Mouse (Mus musculus): ENCODE measurements around the gene Kif16b. TPM values are rescaled to one million over a fixed set of nuclear protein-coding genes. Genes with fewer than 3 reads are reported as not detected.

The Kif16b gene
- total RNA-seq, 2 experiments from 2014 or later = 29.4 to 36.8 TPM

DNA sequence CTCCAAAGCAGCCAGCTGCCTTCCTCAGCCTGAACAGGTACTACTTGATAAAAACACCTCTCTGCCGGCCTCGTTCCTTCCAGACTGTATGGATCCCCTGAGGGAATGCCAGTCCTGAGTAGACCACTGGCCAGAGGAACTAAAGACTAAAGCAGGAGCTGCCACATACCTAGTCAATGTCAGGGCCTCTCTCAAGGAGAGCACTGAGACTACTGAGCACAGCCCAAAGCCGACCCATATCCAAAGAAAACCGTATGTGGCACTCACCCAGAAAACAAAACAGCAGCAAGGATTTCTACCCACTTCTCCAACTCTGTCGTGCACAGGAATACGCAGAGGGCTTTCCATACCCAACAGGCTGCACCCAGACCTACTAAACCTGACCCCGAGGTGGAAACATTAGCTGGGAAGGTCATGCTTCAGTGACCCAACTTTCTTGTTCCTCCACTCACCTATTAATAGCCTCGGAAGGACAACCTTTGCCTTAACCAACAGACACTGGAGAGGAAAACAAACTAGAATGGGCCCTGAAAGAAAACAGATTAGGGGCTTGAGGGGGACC lies 22.0 kb downstream of the Kif16b start:
- no peak for DNase-seq
- intact Hi-C loops (cut with DNase I) = no loop called here

DNA sequence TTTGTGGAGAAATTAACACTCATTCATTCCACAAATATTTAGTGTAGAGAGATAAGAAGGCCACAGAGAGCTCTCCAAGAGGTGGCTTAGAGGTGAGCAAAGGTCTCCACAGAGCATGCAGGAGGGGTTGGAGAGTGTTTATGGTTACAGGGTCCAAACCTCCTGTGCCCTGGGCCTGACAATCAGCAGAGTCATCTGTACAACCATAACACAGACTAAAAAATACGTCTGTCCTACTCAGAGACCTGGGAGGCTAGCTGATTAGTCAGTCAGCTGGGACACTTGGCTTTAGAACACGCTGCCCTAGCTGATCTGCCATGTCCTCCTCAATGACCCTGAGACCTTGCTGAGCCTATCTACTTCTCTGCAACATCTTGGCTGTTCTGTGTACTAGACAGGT lies 24.7 kb downstream of the Kif16b start:
- intact Hi-C loops (cut with DNase I) = no loop called here

DNA sequence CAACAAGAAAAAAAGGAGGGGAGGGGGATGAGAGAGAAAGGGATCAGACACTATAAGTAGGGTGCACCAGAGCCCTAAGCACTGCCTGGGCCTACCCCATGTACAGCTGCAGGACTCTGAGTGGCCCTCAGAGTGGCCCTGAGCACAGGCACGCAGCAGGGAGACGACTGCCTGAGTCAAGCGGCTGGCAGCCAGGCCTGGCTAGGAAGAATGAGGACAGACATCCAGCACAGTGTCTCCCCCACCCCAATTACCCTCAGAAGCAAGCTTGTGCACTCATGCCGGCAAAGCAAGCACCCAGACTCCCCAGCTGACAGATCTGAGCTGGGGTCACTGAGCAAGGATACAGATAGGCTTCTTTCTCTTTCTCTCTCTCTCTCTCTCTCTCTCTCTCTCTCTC lies 25.4 kb downstream of the Kif16b start:
- no peak for DNase-seq

More for the DNA sequence above, 24.7 kb downstream of the Kif16b start:
- no peak for DNase-seq

DNA sequence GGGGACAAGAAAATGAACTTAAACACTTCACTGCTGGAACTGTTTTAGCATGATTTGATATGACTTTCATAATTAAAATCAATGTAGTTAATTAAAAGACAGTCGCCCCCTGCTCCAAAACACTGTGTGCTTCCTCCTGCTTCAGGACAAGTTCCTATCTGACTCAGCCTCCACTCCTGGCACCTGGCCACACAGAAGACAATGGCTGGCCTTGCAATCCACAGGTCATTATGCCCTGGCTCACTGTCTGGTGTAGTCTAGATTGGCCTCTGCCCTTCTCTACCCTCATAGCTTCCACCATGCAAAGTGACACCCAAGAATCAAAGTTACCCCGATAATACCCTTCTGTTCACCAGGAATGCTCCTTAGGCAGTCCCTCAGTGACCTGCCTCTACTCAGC lies 26.8 kb downstream of the Kif16b start:
- no peak for DNase-seq
- intact Hi-C loops (cut with DNase I) = no loop called here

More for the DNA sequence above, 25.4 kb downstream of the Kif16b start:
- intact Hi-C loops (cut with DNase I) = no loop called here

DNA sequence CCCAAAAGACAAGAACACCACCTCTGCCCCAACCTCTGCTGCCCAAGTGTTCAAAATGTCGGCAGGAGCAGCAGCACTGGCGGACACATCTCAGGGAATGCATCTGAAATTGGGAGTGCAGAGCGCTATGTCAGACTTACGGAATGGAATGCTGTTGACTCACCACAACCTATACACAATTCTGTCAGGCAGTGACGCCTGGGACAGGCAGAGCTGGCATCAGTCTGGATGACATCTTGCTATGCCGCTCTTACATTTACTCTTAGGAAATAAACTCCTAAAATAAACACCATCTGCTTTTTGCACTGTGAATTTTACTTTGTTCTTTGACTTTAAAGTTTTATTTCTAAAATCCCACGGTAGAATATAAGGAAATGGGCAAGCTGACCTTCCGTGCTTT lies 31.3 kb downstream of the Kif16b start:
- DNase-seq = no peak
- intact Hi-C loops (cut with DNase I) = no loop called here

DNA sequence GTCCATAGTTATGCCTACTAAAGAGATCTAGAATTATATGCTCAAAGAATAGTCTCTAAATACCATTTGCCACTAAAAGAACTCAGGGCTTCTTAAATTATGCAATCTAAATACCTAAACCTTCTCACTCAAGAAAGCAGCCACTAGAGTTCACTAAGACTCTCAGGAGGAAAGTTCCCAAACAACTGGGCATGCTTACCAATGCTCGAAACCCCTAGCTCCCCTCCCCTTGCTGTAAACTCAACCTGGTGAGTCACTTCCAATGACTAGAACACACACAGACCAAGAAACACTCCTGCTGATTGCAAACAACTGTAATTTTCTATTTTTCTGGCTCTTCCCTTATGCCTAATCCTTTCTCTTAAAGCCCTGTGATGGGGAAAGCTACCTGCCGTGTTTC lies 33.9 kb downstream of the Kif16b start:
- no peak for DNase-seq
- intact Hi-C loops (cut with DNase I) = no loop called here

DNA sequence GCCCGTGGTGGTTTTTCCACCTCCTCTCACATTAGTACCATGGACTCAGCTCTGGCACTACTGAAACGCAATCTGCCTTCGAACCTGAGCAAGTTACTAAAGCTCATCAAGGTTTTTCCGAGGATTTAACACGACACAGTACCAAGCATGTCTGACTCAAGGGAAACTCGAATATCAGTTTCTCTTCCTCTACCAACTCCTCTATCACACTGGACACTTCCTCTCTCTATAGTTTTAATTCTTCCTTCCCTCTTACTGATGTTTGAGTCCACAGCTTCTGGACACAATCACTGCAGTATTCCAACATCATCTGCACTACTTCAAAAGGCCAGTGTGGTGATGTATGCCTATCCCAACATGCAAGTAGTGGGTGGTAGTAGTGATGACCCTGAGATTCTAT lies 40.3 kb downstream of the Kif16b start:
- no peak for DNase-seq
- intact Hi-C loops (cut with DNase I) = loop anchor here (5.0 kb wide), 1 partner anchor 56 kb away; no protein-coding TSS in a partner anchor

DNA sequence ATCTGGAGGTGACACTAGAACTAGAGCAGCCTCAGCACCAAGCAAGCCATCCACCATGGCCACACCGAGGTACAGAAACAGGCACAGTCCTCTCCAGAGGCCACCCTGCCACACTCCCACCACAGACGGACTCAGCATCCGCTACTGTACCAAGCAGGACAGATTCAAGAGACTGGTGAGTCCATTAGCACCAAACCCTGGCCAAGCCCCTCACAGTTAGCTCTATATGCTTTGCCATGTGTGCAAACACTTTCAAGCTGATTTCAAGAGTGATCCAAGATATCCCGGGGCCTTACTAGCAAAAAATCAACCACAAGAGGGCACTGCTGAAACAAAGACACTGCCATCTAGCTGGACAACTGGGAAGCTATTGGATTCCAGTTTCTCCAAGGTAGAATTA lies 41.9 kb downstream of the Kif16b start:
- intact Hi-C loops (cut with DNase I) = loop anchor here (1.0 to 5.0 kb wide), 4 partner anchors 48 to 233 kb away; no protein-coding TSS in a partner anchor
- no peak for DNase-seq

DNA sequence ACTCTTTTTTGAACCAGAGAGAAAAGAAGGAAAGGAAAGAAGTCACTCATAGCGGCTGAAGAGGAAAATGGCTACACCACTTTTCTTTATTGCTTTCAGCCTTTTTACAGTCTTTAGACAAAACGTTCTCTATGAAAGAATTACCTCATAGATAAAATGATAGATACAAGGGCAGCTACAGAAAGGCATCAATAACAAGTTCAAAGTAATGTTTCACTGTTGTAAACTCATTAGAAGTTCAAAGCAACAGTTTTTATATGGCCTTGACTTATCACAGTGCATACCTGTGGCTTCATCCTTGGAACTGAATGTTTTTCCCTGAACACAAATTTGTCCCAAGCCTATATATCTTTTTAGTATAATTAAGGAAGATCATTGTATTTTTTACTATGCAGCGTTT lies 62.6 kb downstream of the Kif16b start:
- intact Hi-C loops (cut with DNase I) = no loop called here
- DNase-seq = no peak

DNA sequence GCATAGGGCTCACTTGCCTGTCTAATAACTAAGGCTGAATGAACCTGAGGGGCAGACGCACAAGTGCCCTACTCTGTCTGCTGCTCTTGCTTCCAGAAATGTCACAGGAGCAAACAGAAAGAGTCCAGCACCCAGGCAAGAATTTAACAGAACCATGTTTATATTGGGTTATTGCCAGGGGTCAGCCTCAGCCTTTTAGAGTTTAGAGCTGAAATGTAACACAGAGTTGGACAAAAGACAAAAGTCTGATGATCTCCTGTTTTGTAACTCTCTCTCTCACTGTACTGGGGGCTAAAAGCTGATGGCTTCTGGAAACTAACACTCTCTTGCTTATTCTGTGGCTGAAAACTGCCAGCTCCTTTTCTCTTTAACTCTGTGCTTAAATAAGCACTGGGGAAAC lies 63.2 kb downstream of the Kif16b start:
- DNase-seq = no peak
- intact Hi-C loops (cut with DNase I) = no loop called here

DNA sequence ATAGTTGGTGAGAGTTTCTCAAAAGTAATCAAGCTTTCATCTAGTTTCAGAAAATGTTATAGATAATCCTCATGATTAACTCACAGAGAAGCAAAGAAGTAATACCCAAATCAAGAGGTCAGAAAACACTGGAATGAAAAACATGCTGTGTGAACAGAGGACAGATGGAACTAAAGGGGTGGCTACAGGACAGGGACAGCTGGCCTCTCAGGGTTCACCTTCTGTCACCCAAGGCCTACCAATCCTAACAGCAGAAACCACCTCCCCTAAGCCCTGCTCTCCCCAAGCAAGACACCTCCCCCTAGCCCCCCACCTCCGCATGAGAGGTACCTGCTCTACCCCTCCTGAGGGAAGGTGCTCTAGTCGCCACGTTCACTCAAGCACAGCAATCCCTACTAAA lies 66.6 kb downstream of the Kif16b start:
- no peak for DNase-seq
- intact Hi-C loops (cut with DNase I) = no loop called here

DNA sequence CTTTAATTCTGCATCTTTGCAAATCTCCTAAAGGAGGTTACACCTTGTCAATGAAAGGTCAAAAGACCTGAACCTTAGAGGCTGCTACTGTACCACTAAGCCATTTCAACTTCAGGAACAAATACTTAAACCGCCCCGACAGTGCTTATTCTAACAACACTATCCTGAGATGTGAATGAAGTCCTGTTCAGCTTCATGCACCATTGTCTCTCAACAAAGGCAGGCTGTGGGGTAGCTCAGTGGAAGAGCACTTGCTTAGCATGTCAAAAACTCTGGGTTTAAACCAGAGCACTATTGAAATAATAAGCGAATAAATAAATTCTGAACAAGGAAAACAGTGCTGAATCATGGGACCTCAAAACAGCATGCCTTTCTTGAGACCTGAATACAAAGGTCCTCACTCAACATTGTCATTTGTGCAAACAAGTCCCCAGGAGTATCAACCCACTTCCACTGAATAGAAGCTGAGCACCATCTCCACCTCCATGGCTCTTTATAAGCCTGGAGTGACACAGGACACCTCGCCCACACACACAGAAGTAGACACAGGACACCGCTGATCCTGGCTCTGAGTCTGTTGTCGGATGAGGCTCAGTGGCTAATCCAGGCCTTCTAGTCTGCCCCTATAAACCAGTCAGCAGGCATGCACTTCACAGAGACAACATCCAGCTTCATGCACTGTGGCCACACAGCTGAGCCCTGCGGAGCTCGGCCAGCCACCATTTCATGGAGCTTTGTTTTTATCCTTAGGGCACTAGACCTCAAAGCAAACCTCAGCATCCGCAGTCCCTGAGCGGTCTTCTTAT lies 68.5 kb downstream of the Kif16b start:
- intact Hi-C loops (cut with DNase I) = no loop called here
- no peak for DNase-seq

DNA sequence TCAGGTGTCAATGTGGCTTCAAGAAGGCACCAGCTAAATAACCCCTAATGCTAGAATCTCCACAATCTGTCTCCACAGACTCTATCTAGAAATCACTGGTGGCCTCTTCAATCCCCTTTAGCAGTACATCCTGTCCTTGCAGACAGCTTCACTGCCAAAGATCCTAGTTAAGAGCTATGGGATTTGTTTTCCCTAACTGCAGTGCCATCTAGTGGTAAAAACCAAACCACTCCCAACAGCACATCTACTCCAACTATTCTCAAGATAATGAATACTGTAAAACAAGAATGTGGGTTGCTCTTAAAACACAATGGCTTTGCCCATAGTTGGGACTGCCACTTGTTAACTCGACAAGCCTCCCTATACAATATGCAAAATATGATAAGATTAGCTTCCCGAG lies 88.3 kb downstream of the Kif16b start:
- no peak for DNase-seq
- intact Hi-C loops (cut with DNase I) = no loop called here

DNA sequence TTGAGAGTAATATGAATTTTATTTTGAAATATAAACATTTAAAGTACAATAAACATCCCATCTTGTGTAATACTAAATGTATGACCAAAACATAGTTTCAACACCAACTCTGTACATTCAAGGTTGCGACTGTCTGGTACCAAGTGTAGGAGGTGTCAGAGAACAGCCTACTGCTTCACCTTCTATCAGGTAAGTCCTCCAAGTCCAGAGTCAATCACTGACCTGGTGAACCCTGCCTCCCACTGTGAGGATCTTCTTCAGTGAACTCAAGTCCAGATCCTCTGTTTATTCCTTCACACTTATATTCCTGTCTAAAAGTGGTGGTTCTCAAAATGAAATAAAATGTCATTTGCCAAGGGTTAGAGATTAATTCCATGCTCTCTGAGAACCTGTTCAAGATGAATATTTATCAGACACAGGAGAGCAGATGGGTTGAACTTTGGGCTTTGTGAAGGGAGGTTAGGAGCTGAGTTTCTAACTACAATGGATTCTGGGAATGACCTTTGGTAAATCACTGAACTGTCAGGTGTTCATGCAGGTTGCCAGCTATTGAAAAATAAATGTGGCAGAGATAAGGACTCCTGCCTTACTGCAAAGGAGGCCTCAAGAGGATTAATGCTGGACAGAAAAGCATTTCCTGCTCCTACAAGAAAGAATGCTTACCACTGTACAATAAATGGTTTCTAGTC lies 97.4 kb downstream of the Kif16b start:
- intact Hi-C loops (cut with DNase I) = loop anchor here (10.0 kb wide), 1 partner anchor 549 kb away; no protein-coding TSS in a partner anchor
- no peak for DNase-seq

DNA sequence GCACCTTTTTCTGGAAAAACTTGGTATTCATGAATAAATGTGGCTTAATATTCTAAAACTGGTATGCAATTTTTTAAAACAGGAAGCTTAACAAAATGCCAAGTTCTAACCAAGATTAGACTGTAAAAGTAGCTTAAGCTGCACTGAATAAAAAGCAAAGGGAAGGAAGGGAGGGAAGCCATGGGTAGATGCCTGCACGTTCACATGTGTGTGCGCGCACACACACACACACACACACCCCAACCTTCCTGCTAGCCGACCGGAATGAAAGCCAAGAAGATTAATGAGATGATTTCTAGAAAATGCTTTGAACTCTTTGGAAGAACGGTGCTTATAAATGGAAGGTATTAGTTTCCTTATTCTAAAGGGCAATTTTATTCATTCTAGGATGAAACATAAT lies 104.0 kb downstream of the Kif16b start:
- no peak for DNase-seq
- intact Hi-C loops (cut with DNase I) = no loop called here

DNA sequence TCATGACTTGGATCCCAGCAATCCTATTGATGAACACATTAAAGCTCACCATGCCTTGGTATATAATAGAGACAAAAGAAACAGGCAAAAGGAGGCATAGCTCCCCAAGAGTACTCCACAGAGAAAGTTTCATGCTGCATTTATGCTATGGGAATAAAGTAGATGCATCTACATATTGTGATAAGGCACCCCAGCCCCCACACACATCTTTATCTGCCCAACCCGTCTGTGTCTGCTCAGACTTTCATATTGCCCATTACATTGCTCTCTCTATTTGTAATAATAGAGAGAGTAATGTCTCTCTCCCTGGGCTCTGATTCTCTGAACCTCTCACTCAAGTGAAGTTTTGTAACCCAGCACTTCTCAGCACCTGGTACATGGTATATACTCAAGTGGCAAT lies 126.0 kb downstream of the Kif16b start:
- intact Hi-C loops (cut with DNase I) = no loop called here
- no peak for DNase-seq

DNA sequence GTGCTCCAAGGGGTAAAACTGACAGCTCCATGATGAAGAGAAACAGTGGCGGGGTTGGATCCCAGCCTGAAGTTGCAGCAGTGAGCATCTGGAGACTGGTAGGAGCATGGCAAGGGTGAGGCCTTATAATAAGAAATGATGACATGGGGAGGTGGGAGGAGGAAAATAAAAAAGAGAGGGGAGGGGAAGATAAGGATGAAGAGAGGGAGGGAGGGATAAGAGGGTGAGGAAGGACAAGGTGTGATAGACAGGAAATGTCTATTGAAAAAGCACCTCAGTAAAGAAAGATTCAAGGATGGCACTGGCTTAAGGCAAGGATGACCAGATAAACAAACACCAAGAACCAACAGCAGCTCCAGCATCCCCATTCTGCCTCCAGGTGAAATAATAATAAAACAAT lies 126.6 kb downstream of the Kif16b start:
- DNase-seq = no peak
- intact Hi-C loops (cut with DNase I) = no loop called here

DNA sequence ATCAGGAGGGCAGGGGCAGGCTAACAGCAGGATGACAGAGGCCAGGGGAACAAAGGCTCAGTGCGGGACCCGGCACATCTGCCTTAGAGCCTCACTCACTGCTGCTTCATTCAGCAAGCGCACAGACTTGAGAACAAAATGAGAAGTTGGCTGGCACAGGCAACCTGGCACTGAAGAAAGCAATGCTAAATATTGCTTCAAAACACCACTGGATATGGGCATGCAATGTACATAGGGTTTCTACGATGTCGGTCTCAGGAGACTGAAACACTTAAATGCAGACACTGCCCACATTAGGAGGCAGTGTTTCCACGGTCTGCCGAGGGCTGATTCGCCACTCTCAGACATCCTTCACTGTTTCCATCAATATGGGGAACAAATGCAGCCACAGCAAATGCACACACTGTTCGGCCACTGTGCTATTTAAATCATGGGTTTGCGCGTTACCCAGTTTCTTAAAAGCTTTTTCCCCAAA lies 131.6 kb downstream of the Kif16b start:
- intact Hi-C loops (cut with DNase I) = no loop called here
- no peak for DNase-seq

DNA sequence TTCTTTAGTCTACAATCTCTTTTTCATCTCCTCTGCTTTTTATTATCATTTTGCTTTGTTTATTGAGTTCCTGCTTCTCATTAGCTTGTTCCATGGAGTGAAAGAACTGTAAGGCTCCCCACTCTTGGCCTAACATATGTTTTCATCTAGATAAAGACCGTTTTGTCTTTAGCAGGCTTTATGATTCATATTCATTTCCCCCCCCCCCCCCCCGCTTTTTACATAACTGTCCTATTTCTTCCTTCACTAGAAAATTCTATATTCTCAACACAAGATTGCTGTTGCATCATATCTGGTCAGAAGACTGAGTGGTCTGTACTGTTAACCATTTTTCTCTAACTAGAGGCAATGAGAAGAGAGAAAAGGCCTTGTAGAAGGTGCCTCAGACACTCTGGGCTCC lies 137.1 kb downstream of the Kif16b start:
- intact Hi-C loops (cut with DNase I) = no loop called here
- DNase-seq = no peak

DNA sequence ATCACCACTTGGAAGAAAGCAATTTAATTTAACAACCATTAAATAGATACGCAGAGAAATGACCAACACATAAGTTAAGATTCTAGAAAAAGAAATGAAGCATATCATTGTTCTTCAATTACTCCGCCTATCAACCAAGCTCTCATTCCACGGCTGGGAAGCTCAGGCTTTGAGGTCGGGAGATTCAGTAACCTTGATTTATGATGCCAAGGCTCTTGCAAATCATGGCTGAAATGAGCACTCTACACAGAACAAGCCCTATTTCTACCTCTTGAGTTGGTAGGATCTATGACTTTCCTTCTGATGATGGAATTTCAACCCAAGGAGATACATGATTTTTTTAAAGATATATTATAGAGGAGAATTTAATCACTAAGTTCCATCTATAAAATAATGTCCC lies 140.5 kb downstream of the Kif16b start:
- intact Hi-C loops (cut with DNase I) = no loop called here
- no peak for DNase-seq

DNA sequence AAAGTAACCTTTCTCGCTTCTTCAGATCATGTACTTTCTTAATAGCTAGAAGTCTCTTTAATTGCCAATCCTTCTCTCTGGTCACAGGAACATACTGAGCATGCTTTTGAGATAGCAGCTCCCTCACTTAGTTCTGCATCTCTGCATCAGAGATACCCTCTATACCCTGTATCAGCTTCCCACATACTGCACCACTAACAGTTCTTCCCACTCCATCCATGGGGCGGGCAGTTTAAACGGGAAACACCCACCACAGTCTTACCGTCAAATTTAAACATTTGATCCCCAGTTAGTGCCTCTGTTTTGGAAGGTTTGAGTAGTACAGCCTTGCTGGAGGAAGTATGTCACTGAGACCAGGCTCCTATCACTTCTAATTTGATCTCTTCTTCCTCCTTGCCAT lies 142.1 kb downstream of the Kif16b start:
- intact Hi-C loops (cut with DNase I) = no loop called here
- DNase-seq = no peak

Measured in gastrocnemius, postnatal 36 days (tissue).